Comparison of ENCODE assay signal across 9 mouse cellular contexts in genomic region chr13:97598507-97599431, GRCm38 (mm10).
DNase-seq lines count a peak whose midpoint lies in the region; ATAC-seq lines count a peak whose summit lies in the region.
"Had no signal": no experiment of that assay in that cellular context is flagged by ENCODE, and none has a peak within 500 bp of the region (broad histone marks: within the 10 kb centered on the region; RNA-seq: fewer than 3 reads in every experiment).

No protein-coding gene starts in this region.

- no peak overlapping the region for H3K27ac ChIP-seq in forebrain, embryonic 15.5 days (replicated peaks)

- no peak for ATAC-seq in forebrain, embryonic 15.5 days (replicated peaks)
- ATAC-seq: activated CD4-positive, CD25-positive, alpha-beta regulatory T cell, adult 4 months had no signal

- H3K9ac ChIP-seq in forebrain, embryonic 15.5 days (replicated peaks) = no peak overlapping the region

- no peak overlapping the region for H3K4me2 ChIP-seq in forebrain, embryonic 15.5 days (replicated peaks)

- 87% methylated on average over 15 of the region's 15 CpGs for WGBS in forebrain, embryonic 15.5 days

- no peaks in the 10 kb centered on the region for H3K9me3 ChIP-seq in forebrain, embryonic 15.5 days

- no peaks in the 10 kb centered on the region for H3K36me3 ChIP-seq in forebrain, embryonic 15.5 days

- no peaks in the 10 kb centered on the region for H3K27me3 ChIP-seq in forebrain, embryonic 15.5 days

- peak; percentile 42 for DNase-seq in embryo, embryonic 11 days
- no peak for DNase-seq in embryo, embryonic 10 days (ENCODE audit: low spot score)
- DNase-seq in urinary bladder, postnatal 14 days (ENCODE audit: low spot score) = peak; percentile 20
- DNase-seq in urinary bladder, adult 18-20 months (ENCODE audit: low spot score in 2 of 2) = no peak
- DNase-seq in kidney, postnatal 4 days = peak; percentile 65 to 78
- DNase-seq in testis, postnatal 14 days (ENCODE audit: low spot score) = peak; percentile 10
- no peak for DNase-seq in layer of hippocampus, adult 18-20 months (ENCODE audit: low spot score in 2 of 2)

- H3K4me1 ChIP-seq in forebrain, embryonic 15.5 days = no peaks in the 10 kb centered on the region

- H3K4me3 ChIP-seq in forebrain, embryonic 15.5 days = no peak overlapping the region

Comparison
In these comparisons a context has a peak if more than half of its experiments do, and no peak if none do; other contexts are left out.
1. DNase-seq: peak in embryo, embryonic 11 days (single experiment), urinary bladder, postnatal 14 days (single experiment), kidney, postnatal 4 days (2 of 2) and testis, postnatal 14 days (single experiment); none in embryo, embryonic 10 days (single experiment), urinary bladder, adult 18-20 months (0 of 2) and layer of hippocampus, adult 18-20 months (0 of 2).